Mouse (Mus musculus): ENCODE data around the gene Vps41.

- no peak for TF ChIP-seq MAX (IDR thresholded peaks at IDR 0.05; ENCODE audit: low read depth)
- TF ChIP-seq POLR2A (IDR thresholded peaks at IDR 0.05; ENCODE audit: insufficient read length, low read depth) = no peak
- no peak for TF ChIP-seq USF1 (IDR thresholded peaks at IDR 0.05; ENCODE audit: low read depth)
- no peak for TF ChIP-seq E2F4 (IDR thresholded peaks at IDR 0.05; ENCODE audit: insufficient read depth)
- no peak for TF ChIP-seq MYOD1 (IDR thresholded peaks at IDR 0.05; ENCODE audit: control insufficient read depth in 1 of 3, insufficient read length in 2 of 3, low read depth in 2 of 3)
- no peak for TF ChIP-seq TCF3 (IDR thresholded peaks at IDR 0.05; ENCODE audit: insufficient read length, low read depth)
- no peak for TF ChIP-seq MYOG (IDR thresholded peaks at IDR 0.05; ENCODE audit: control insufficient read depth in 1 of 3, insufficient read depth in 1 of 3, insufficient read length in 2 of 3, low read depth in 2 of 3)
- no peak for TF ChIP-seq SRF (IDR thresholded peaks at IDR 0.05; ENCODE audit: control insufficient read depth, insufficient read length, low read depth)
- TF ChIP-seq CEBPB (IDR thresholded peaks at IDR 0.05; ENCODE audit: insufficient read depth, poor library complexity, severe bottlenecking) = no peak
- no peak for TF ChIP-seq TCF12 (IDR thresholded peaks at IDR 0.05; ENCODE audit: insufficient read depth, poor library complexity, severe bottlenecking)
- no peak for TF ChIP-seq POLR2AphosphoS2 (IDR thresholded peaks at IDR 0.05; ENCODE audit: insufficient read length, low read depth)
Measured at GRCm38 (mm10) chr13:18914774-18915173, 197.7 kb downstream of the Vps41 start.

All from myocyte (in vitro differentiated cells).